Mouse (Mus musculus) CH12.LX (cell line): ENCODE data around the gene Lifr. TPM values are rescaled to one million over a fixed set of nuclear protein-coding genes. Genes with fewer than 3 reads are reported as not detected.
A peak's percentile ranks its signal among the peaks of the same experiment; 100 is the strongest.

Source experiments
- DNase-seq: peaks from one replicate; pipeline ENCODE4 v3.0.0-alpha.2; 2013; ENCODE audit errors: extremely low read depth
- H3K27ac ChIP-seq: 2 replicates; pipeline ENCODE4 v1.5.1; 2012; ENCODE audit warnings: low read depth, mild to moderate bottlenecking, control low read depth, moderate library complexity; ENCODE audit not compliant: insufficient read depth
- H3K27me3 ChIP-seq: replicated peaks from 2 replicates; pipeline ENCODE3; 2012; ENCODE audit warnings: inconsistent platforms
- H3K36me3 ChIP-seq, 2 experiments: replicated peaks in 1 of 2; 2 replicates each; pipeline versions ENCODE3 to v1.6.1; 2012; ENCODE audit warnings: inconsistent platforms in 1 of 2, low read length in 1 of 2, mild to moderate bottlenecking in 1 of 2, mixed read lengths in 1 of 2, moderate library complexity in 1 of 2; ENCODE audit not compliant: control insufficient read depth in 1 of 2, insufficient read depth in 1 of 2
- H3K4me1 ChIP-seq, 2 experiments: 2 replicates each; pipeline ENCODE4 v1.6.1; 2012; ENCODE audit warnings: inconsistent platforms in 1 of 2, moderate library complexity in 1 of 2; ENCODE audit not compliant: insufficient read depth in 2 of 2, control insufficient read depth in 1 of 2
- H3K4me2 ChIP-seq: 2 replicates; pipeline ENCODE4 v1.6.1; 2012; ENCODE audit warnings: low read depth, mild to moderate bottlenecking, control low read depth; ENCODE audit not compliant: poor library complexity, insufficient read depth, severe bottlenecking
- H3K4me3 ChIP-seq, 3 experiments: fragments of 150-350 bp in 1 of 3; sonication (generic) in 1 of 3; replicated peaks in 1 of 3; 2 replicates each; pipeline versions ENCODE3 to v1.5.1; 2011 to 2012; ENCODE audit warnings: low read depth in 2 of 3, low read length in 2 of 3, mild to moderate bottlenecking in 2 of 3, moderate library complexity in 2 of 3, control low read depth in 1 of 3, improper control_type of control experiment in 1 of 3, inconsistent platforms in 1 of 3, mixed read lengths in 1 of 3; ENCODE audit not compliant: poor library complexity in 1 of 3
- H3K79me2 ChIP-seq: replicated peaks from 2 replicates; pipeline ENCODE4 v1.6.1; 2012; ENCODE audit warnings: mild to moderate bottlenecking, moderate library complexity; ENCODE audit not compliant: control insufficient read depth, poor library complexity, insufficient read depth, severe bottlenecking; ENCODE audit errors: extremely low read depth
- H3K9ac ChIP-seq: 2 replicates; pipeline ENCODE4 v1.6.1; 2012; ENCODE audit warnings: low read depth, mild to moderate bottlenecking, control low read depth, moderate library complexity; ENCODE audit not compliant: insufficient read depth
- H3K9me3 ChIP-seq: replicated peaks from 2 replicates; pipeline ENCODE3; 2012; ENCODE audit warnings: low read length, inconsistent platforms, mixed read lengths
- BHLHE40 ChIP-seq: IDR thresholded peaks from 2 replicates; pipeline ENCODE4 v1.6.1; 2011; ENCODE audit warnings: mild to moderate bottlenecking, low read depth, low read length, improper control_type of control experiment
- CHD1 ChIP-seq: IDR thresholded peaks from 2 replicates; pipeline ENCODE4 v1.6.1; 2012; ENCODE audit warnings: low read depth, low read length, improper control_type of control experiment, inconsistent platforms
- CHD2 ChIP-seq: IDR thresholded peaks from 2 replicates; pipeline ENCODE4 v1.6.1; 2011; ENCODE audit warnings: low read length, improper control_type of control experiment
- CTCF ChIP-seq, 2 experiments: IDR thresholded peaks in 1 of 2; conservative IDR thresholded peaks in 1 of 2; 2 replicates each; pipeline ENCODE4 v1.5.1; 2011 to 2012; ENCODE audit warnings: low read depth in 2 of 2, low read length in 2 of 2, improper control_type of control experiment in 1 of 2, inconsistent platforms in 1 of 2, mild to moderate bottlenecking in 1 of 2, moderate library complexity in 1 of 2
- E2F4 ChIP-seq: IDR thresholded peaks from 2 replicates; pipeline ENCODE4 v1.6.1; 2011; ENCODE audit warnings: low read depth, low read length, improper control_type of control experiment; ENCODE audit not compliant: insufficient replicate concordance
- ELF1 ChIP-seq: IDR thresholded peaks from 2 replicates; pipeline ENCODE4 v1.6.1; 2014; ENCODE audit warnings: low read depth, mild to moderate bottlenecking, inconsistent platforms, low read length, improper control_type of control experiment
- ETS1 ChIP-seq: conservative IDR thresholded peaks from 2 replicates; pipeline ENCODE4 v1.6.1; 2012; ENCODE audit warnings: low read depth, mild to moderate bottlenecking, inconsistent platforms, low read length, improper control_type of control experiment, moderate library complexity
- HCFC1 ChIP-seq: IDR thresholded peaks from 2 replicates; pipeline ENCODE4 v1.6.1; 2012; ENCODE audit warnings: low read depth, mild to moderate bottlenecking, inconsistent platforms, low read length, improper control_type of control experiment
- JUN ChIP-seq: IDR thresholded peaks from 2 replicates; pipeline ENCODE4 v1.6.1; 2011; ENCODE audit warnings: low read depth, mild to moderate bottlenecking, low read length, improper control_type of control experiment, moderate library complexity; ENCODE audit not compliant: insufficient read depth
- JUND ChIP-seq: conservative IDR thresholded peaks from 2 replicates; pipeline ENCODE4 v1.6.1; 2011; ENCODE audit warnings: low read depth, low read length, improper control_type of control experiment
- MAX ChIP-seq: IDR thresholded peaks from 2 replicates; pipeline ENCODE4 v1.6.1; 2011; ENCODE audit warnings: low read length, improper control_type of control experiment
- MEF2A ChIP-seq: IDR thresholded peaks from 2 replicates; pipeline ENCODE4 v1.6.1; 2014; ENCODE audit warnings: low read depth, mild to moderate bottlenecking, inconsistent platforms, low read length, improper control_type of control experiment, borderline replicate concordance
- NELFE ChIP-seq: IDR thresholded peaks from 2 replicates; pipeline ENCODE4 v1.6.1; 2011; ENCODE audit warnings: low read depth, low read length, improper control_type of control experiment
- PAX5 ChIP-seq: IDR thresholded peaks from 2 replicates; pipeline ENCODE4 v1.6.1; 2012; ENCODE audit warnings: low read length, inconsistent platforms, mixed read lengths
- POLR2A ChIP-seq: IDR thresholded peaks from 2 replicates; pipeline ENCODE4 v1.6.1; 2011; ENCODE audit warnings: low read depth, mild to moderate bottlenecking, improper control_type of control experiment, low read length
- RAD21 ChIP-seq: IDR thresholded peaks from 2 replicates; pipeline ENCODE4 v1.6.1; 2011; ENCODE audit warnings: low read depth, mild to moderate bottlenecking, low read length, improper control_type of control experiment, moderate library complexity
- RCOR1 ChIP-seq: conservative IDR thresholded peaks from 2 replicates; pipeline ENCODE4 v1.6.1; 2012; ENCODE audit warnings: low read depth, mild to moderate bottlenecking, inconsistent platforms, low read length, improper control_type of control experiment
- SIN3A ChIP-seq: IDR thresholded peaks from 2 replicates; pipeline ENCODE4 v1.6.1; 2012; ENCODE audit warnings: low read length, improper control_type of control experiment, inconsistent platforms
- SMC3 ChIP-seq: IDR thresholded peaks from 2 replicates; pipeline ENCODE4 v1.6.1; 2011; ENCODE audit warnings: low read depth, low read length, improper control_type of control experiment
- TBP ChIP-seq: conservative IDR thresholded peaks from 2 replicates; pipeline ENCODE4 v1.6.1; 2011; ENCODE audit warnings: low read depth, low read length, improper control_type of control experiment
- UBTF ChIP-seq: IDR thresholded peaks from 2 replicates; pipeline ENCODE4 v1.6.1; 2012; ENCODE audit warnings: low read depth, mild to moderate bottlenecking, inconsistent platforms, low read length, improper control_type of control experiment, moderate library complexity
- USF2 ChIP-seq: conservative IDR thresholded peaks from 2 replicates; pipeline ENCODE4 v1.6.1; 2011; ENCODE audit warnings: low read depth, low read length, improper control_type of control experiment
- ZC3H11A ChIP-seq: IDR thresholded peaks from 2 replicates; pipeline ENCODE4 v1.6.1; 2012; ENCODE audit warnings: low read depth, mild to moderate bottlenecking, inconsistent platforms, low read length, improper control_type of control experiment
- ZKSCAN1 ChIP-seq: IDR thresholded peaks from 2 replicates; pipeline ENCODE4 v1.6.1; 2012; ENCODE audit warnings: low read depth, inconsistent platforms, low read length, improper control_type of control experiment, borderline replicate concordance
- dilution Hi-C: fragments of 300-500 bp; cut with MboI; formaldehyde crosslinking; loops from 2 replicates; pipeline ENCODE4 v1.14.3; 2020; ENCODE audit warnings: low sequenced_read_pairs; ENCODE audit not compliant: extremely low pct_unique_long_range_greater_than_20kb, extremely low pct_ligation_motif_present
- in situ Hi-C: fragments of 300-500 bp; cut with MboI; formaldehyde crosslinking; loops from 3 replicates; pipeline ENCODE4 v1.14.3; 2019; ENCODE audit warnings: low sequenced_read_pairs, low pct_ligation_motif_present, low pct_unique_long_range_greater_than_20kb, mixed read lengths
- polyA plus RNA-seq: library from polyadenylated mRNA; unstranded; fragments of >175 nt; gene quantifications from 2 replicates; pipeline ENCODE4 v1.2.1, GENCODE M21; 2012; ENCODE audit warnings: low read depth; ENCODE audit not compliant: insufficient read length
- total RNA-seq, 2 experiments: library from RNA; depleted of rRNA; stranded (reverse); fragments of 300-350 nt in 1 of 2; fragments of >200 nt in 1 of 2; gene quantifications; 2 replicates each; pipeline ENCODE4 v1.2.3; 2012 to 2014

Gene Lifr
- total and polyA plus RNA-seq, 3 experiments, result 0.03 TPM; not detected in 2

GRCm38 (mm10) chr15:7134454-7135052 lies 44.1 kb downstream of the Lifr start:
- no peak overlapping the region for H3K27ac ChIP-seq
- TF ChIP-seq RAD21 (peak; percentile 38), USF2 (no peak), MAX (no peak), UBTF (no peak), ELF1 (no peak), CHD2 (no peak), RCOR1 (no peak), PAX5 (no peak), TBP (no peak), SMC3 (peak; percentile 46), CTCF (conservative IDR thresholded peaks at IDR 0.05 in 1 of 2, IDR thresholded peaks at IDR 0.05 in 1 of 2; ENCODE audit: low read depth in 2 of 2, low read length in 2 of 2) (peak; percentile 50 to 63; a peak in 3 of 4 replicates), CHD1 (no peak)
- dilution Hi-C loops (no loop called here), in situ Hi-C loops (no loop called here)
- DNase-seq, result peak; percentile 41
- H3K27me3 ChIP-seq, result peaks cover 39% of the 10 kb centered on the region
- no peaks in the 10 kb centered on the region for H3K79me2 ChIP-seq
- no peak overlapping the region for H3K4me3 ChIP-seq
- H3K9ac ChIP-seq, result no peak overlapping the region
- peaks cover 2% of the 10 kb centered on the region for H3K9me3 ChIP-seq
- H3K4me2 ChIP-seq, result no peak overlapping the region
- no peaks in the 10 kb centered on the region for H3K4me1 ChIP-seq
- no peaks in the 10 kb centered on the region for H3K36me3 ChIP-seq

GRCm38 (mm10) chr15:7135982-7136562 lies 45.7 kb downstream of the Lifr start:
- Histone ChIP-seq H3K79me2 (no peaks in the 10 kb centered on the region), H3K27ac (no peak overlapping the region)
- in situ Hi-C loops, result no loop called here

More at GRCm38 (mm10) chr15:7135982-7136562, 45.7 kb downstream of the Lifr start:
- DNase-seq, result no peak
- H3K4me3 ChIP-seq, result no peak overlapping the region
- dilution Hi-C loops, result no loop called here
- no peaks in the 10 kb centered on the region for H3K36me3 ChIP-seq
- TF ChIP-seq ETS1 (no peak), HCFC1 (no peak), SIN3A (no peak), SMC3 (no peak), JUN (no peak), ZC3H11A (no peak), TBP (no peak), JUND (no peak), USF2 (no peak), CTCF (conservative IDR thresholded peaks at IDR 0.05 in 1 of 2, IDR thresholded peaks at IDR 0.05 in 1 of 2; ENCODE audit: low read depth in 2 of 2, low read length in 2 of 2) (no peak), E2F4 (no peak), MAX (no peak), UBTF (no peak), BHLHE40 (no peak), MEF2A (no peak), ELF1 (no peak), ZKSCAN1 (no peak), NELFE (no peak), POLR2A (no peak)
- TF ChIP-seq, all 38 proteins: peak for 0
- Histone ChIP-seq H3K27me3 (peaks cover 41% of the 10 kb centered on the region), H3K9me3 (no peaks in the 10 kb centered on the region), H3K4me2 (no peak overlapping the region), H3K9ac (no peak overlapping the region), H3K4me1 (no peaks in the 10 kb centered on the region)
